Mouse (Mus musculus) lung, embryonic 14.5 days (tissue): ENCODE measurements at regions not wholly inside any gene's neighbourhood (a gene's known extent, or its start where the extent isn't known, plus 50 kb on each side); places are given as distances from the start of the nearest gene placed in this dataset.

ENCODE experiments used
- ATAC-seq: fragments of 200-750 bp; cut with Nextera tagmentation; 2 replicates; pipeline ENCODE4 v1.8.0; 2017; ENCODE audit warnings: mild to moderate bottlenecking, moderate TSS enrichment, moderate library complexity; ENCODE audit not compliant: insufficient read depth
- DNase-seq: peaks from one replicate; pipeline ENCODE4 v3.0.0-alpha.2; 2015
- H3K27ac ChIP-seq: fragments of 300-500 bp; sonication (generic); 2 replicates; pipeline ENCODE4 v1.5.1; 2014; ENCODE audit warnings: low read depth, mild to moderate bottlenecking, moderate library complexity
- H3K27me3 ChIP-seq: fragments of 300-500 bp; sonication (generic); 2 replicates; pipeline ENCODE4 v1.6.1; 2014; ENCODE audit warnings: low read length, control low read depth; ENCODE audit not compliant: insufficient read depth
- H3K36me3 ChIP-seq: fragments of 300-500 bp; sonication (generic); 2 replicates; pipeline ENCODE4 v1.6.1; 2014; ENCODE audit warnings: control low read depth; ENCODE audit not compliant: insufficient read depth
- H3K4me1 ChIP-seq: fragments of 300-500 bp; sonication (generic); 2 replicates; pipeline ENCODE4 v1.6.1; 2014; ENCODE audit warnings: antibody characterized with exemption, control low read depth; ENCODE audit not compliant: insufficient read depth
- H3K4me2 ChIP-seq: fragments of 300-500 bp; sonication (generic); 2 replicates; pipeline ENCODE4 v1.6.1; 2014; ENCODE audit warnings: mild to moderate bottlenecking
- H3K4me3 ChIP-seq: fragments of 300-500 bp; sonication (generic); 2 replicates; pipeline ENCODE4 v1.5.1; 2014; ENCODE audit warnings: low read depth, low read length
- H3K9ac ChIP-seq: fragments of 300-500 bp; sonication (generic); 2 replicates; pipeline ENCODE4 v1.6.1; 2014
- H3K9me3 ChIP-seq: fragments of 300-500 bp; sonication (generic); 2 replicates; pipeline ENCODE4 v1.6.1; 2016; ENCODE audit warnings: low read depth, low read length, control low read depth
- CTCF ChIP-seq: IDR thresholded peaks from 2 replicates; pipeline ENCODE4 v1.5.1; 2016; ENCODE audit warnings: antibody characterized with exemption, low read depth
- WGBS: fragments of 180-500 bp; shearing (Covaris S2); extraction: QIAGEN DNeasy Blood & Tissue Kit; methylation state at CpG from one replicate; pipeline ENCODE4 v1.1.7; 2014; 5-methylcytosine and 5-hydroxymethylcytosine counted together

GRCm38 (mm10) chr12:8424515-8424914 is 75.3 kb downstream of the Rhob start:
- no peaks in the 10 kb centered on the region for H3K36me3 ChIP-seq
- no peak for TF ChIP-seq CTCF
- no peak overlapping the region for H3K27ac ChIP-seq
- 86% methylated on average over 6 of the region's 6 CpGs for WGBS
- H3K4me3 ChIP-seq, result no peak overlapping the region
- no peak overlapping the region for H3K4me2 ChIP-seq
- no peaks in the 10 kb centered on the region for H3K9me3 ChIP-seq
- H3K4me1 ChIP-seq, result peaks cover 1% of the 10 kb centered on the region; the same call in 1 of the 2 replicates
- no peak overlapping the region for H3K9ac ChIP-seq
- DNase-seq (no peak), ATAC-seq (no peak)
- no peaks in the 10 kb centered on the region for H3K27me3 ChIP-seq

GRCm38 (mm10) chr12:8422676-8423075 is 77.1 kb downstream of the Rhob start:
- Histone ChIP-seq H3K9me3 (no peaks in the 10 kb centered on the region), H3K27ac (no peak overlapping the region), H3K9ac (no peak overlapping the region), H3K4me3 (no peak overlapping the region), H3K4me2 (no peak overlapping the region), H3K36me3 (no peaks in the 10 kb centered on the region), H3K27me3 (no peaks in the 10 kb centered on the region), H3K4me1 (peaks cover 4% of the 10 kb centered on the region; the same call in 1 of the 2 replicates)
- 42% methylated on average over 5 of the region's 5 CpGs for WGBS
- no peak for ATAC-seq
- DNase-seq, result no peak
- no peak for TF ChIP-seq CTCF

GRCm38 (mm10) chr12:8421271-8421567 is 78.6 kb downstream of the Rhob start:
- ATAC-seq (no peak), DNase-seq (no peak)
- H3K4me2 ChIP-seq, result no peak overlapping the region
- no peak overlapping the region for H3K4me3 ChIP-seq
- no peaks in the 10 kb centered on the region for H3K36me3 ChIP-seq
- peaks cover 4% of the 10 kb centered on the region; the same call in 1 of the 2 replicates for H3K4me1 ChIP-seq
- WGBS, result 90% methylated on average over 3 of the region's 3 CpGs
- no peaks in the 10 kb centered on the region for H3K27me3 ChIP-seq
- H3K27ac ChIP-seq, result no peak overlapping the region
- no peaks in the 10 kb centered on the region for H3K9me3 ChIP-seq
- TF ChIP-seq CTCF, result no peak
- H3K9ac ChIP-seq, result no peak overlapping the region

- H3K4me1 ChIP-seq, result peaks cover 4% of the 10 kb centered on the region; the same call in 1 of the 2 replicates
- TF ChIP-seq CTCF, result no peak
- H3K4me3 ChIP-seq, result no peak overlapping the region
- 70% methylated on average over 9 of the region's 9 CpGs for WGBS
- H3K36me3 ChIP-seq, result no peaks in the 10 kb centered on the region
- no peak overlapping the region for H3K4me2 ChIP-seq
- H3K27ac ChIP-seq, result no peak overlapping the region
- H3K9me3 ChIP-seq, result no peaks in the 10 kb centered on the region
- DNase-seq, result peak; percentile 44
- no peaks in the 10 kb centered on the region for H3K27me3 ChIP-seq
- no peak overlapping the region for H3K9ac ChIP-seq
- ATAC-seq, result peak; percentile 40; the same call in 1 of the 2 replicates
Observed at GRCm38 (mm10) chr12:8420511-8421270, 79.1 kb downstream of the Rhob start.

GRCm38 (mm10) chr12:8418890-8419289 is 80.9 kb downstream of the Rhob start:
- ATAC-seq, result peak; percentile 74

GRCm38 (mm10) chr12:8417127-8417790 is 82.5 kb downstream of the Rhob start:
- Histone ChIP-seq H3K4me1 (peaks cover 4% of the 10 kb centered on the region; the same call in 1 of the 2 replicates), H3K27me3 (no peaks in the 10 kb centered on the region), H3K4me2 (no peak overlapping the region), H3K9me3 (no peaks in the 10 kb centered on the region), H3K9ac (no peak overlapping the region), H3K36me3 (no peaks in the 10 kb centered on the region), H3K27ac (no peak overlapping the region), H3K4me3 (no peak overlapping the region)
- ATAC-seq (no peak), DNase-seq (no peak)
- 59% methylated on average over 8 of the region's 8 CpGs for WGBS
- TF ChIP-seq CTCF, result no peak

More at GRCm38 (mm10) chr12:8418890-8419289, 80.9 kb downstream of the Rhob start:
- Histone ChIP-seq H3K9ac (no peak overlapping the region), H3K27me3 (no peaks in the 10 kb centered on the region), H3K36me3 (no peaks in the 10 kb centered on the region), H3K4me2 (no peak overlapping the region), H3K27ac (0 out of 2 replicates have a peak overlapping the region, but pooled peaks have one; percentile 7), H3K4me1 (peaks cover 4% of the 10 kb centered on the region; the same call in 1 of the 2 replicates), H3K4me3 (no peak overlapping the region), H3K9me3 (no peaks in the 10 kb centered on the region)
- TF ChIP-seq CTCF, result no peak
- DNase-seq, result peak; percentile 36
- 57% methylated on average over 5 of the region's 5 CpGs for WGBS

- ATAC-seq (no peak), DNase-seq (no peak)
- H3K27me3 ChIP-seq, result no peaks in the 10 kb centered on the region
- peaks cover 9% of the 10 kb centered on the region; the same call in 1 of the 2 replicates for H3K4me1 ChIP-seq
- H3K9me3 ChIP-seq, result no peaks in the 10 kb centered on the region
- TF ChIP-seq CTCF, result no peak
- no peak overlapping the region for H3K4me2 ChIP-seq
- no peak overlapping the region for H3K4me3 ChIP-seq
- no peaks in the 10 kb centered on the region for H3K36me3 ChIP-seq
- H3K27ac ChIP-seq, result no peak overlapping the region
- no peak overlapping the region for H3K9ac ChIP-seq
- WGBS, result 91% methylated on average over 2 of the region's 2 CpGs
Observed at GRCm38 (mm10) chr12:8412125-8412524, 87.7 kb downstream of the Rhob start.
